Mouse (Mus musculus): ENCODE measurements around the gene Upb1. TPM values are rescaled to one million over a fixed set of nuclear protein-coding genes. Genes with fewer than 3 reads are reported as not detected.
A peak's percentile ranks its signal among the peaks of the same experiment; 100 is the strongest.

The Upb1 gene
- polyA plus RNA-seq, 1 experiment from 2014 or later = 0.21 TPM

DNA sequence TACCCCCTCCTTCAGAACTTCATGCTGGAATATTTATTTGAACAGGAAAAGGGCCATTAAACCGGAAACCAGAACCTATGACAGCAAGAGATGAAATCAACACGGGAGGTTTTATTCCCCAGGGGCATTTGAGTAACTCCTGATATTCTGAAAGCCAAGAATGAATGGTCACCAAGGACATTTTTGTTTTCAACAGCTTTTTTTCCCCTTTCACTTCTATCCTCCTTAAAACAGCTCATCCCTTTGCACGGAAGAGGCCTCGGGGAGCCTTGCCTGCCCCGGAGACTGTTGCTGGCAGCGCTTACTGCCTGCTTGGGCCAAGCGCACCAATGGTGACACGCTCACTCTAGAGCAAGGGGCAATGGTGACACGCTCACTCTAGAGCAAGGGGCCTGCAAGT, 76.1 kb downstream of the Upb1 start:
- no peak overlapping the region for H3K4me3 ChIP-seq (ENCODE audit: low read depth, low read length)
- no peaks in the 10 kb centered on the region for H3K36me3 ChIP-seq (ENCODE audit: control insufficient read depth, insufficient read depth, low read length)
- H3K9ac ChIP-seq (ENCODE audit: low read length) = no peak overlapping the region
- DNase-seq (ENCODE audit: low spot score) = no peak
- H3K27ac ChIP-seq (replicated peaks; ENCODE audit: low read depth, low read length) = no peak overlapping the region
- no peak for ATAC-seq (ENCODE audit: insufficient number of reproducible peaks, low FRiP score, low TSS enrichment, low read depth)
- WGBS = 86% methylated on average over 9 of the region's 9 CpGs
- no peak overlapping the region for H3K4me2 ChIP-seq (ENCODE audit: low read depth, severe bottlenecking)
- H3K4me1 ChIP-seq (ENCODE audit: control insufficient read depth, insufficient read depth, low read length) = no peaks in the 10 kb centered on the region
- H3K27me3 ChIP-seq (ENCODE audit: control insufficient read depth, insufficient read depth, low read length) = no peaks in the 10 kb centered on the region
- no peaks in the 10 kb centered on the region for H3K9me3 ChIP-seq (ENCODE audit: control insufficient read depth, low read length)

DNA sequence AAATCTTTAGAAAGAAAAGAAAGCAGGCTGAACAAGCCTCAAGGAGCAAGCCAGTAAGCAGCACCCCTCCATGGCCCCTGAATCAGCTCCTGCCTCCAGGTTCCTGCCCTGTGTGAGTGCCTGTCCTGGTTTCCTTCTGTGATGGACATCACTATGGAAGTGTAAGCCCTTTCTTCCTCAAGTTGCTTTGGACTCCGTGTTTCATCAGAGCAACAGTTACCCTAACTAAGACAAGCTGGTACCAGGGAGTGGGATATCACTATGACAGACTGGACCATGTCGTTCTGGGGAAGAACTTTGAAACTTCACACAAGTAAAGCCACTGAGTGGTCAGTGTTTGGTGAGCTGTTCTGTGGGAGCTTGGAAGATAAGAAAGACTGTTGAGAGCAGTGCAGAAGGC, 79.0 kb downstream of the Upb1 start:
- H3K9me3 ChIP-seq (ENCODE audit: control insufficient read depth, low read length) = no peaks in the 10 kb centered on the region
- ATAC-seq (ENCODE audit: insufficient number of reproducible peaks, low FRiP score, low TSS enrichment, low read depth) (no peak), DNase-seq (ENCODE audit: low spot score) (no peak)
- no peaks in the 10 kb centered on the region for H3K4me1 ChIP-seq (ENCODE audit: control insufficient read depth, insufficient read depth, low read length)
- H3K36me3 ChIP-seq (ENCODE audit: control insufficient read depth, insufficient read depth, low read length) = no peaks in the 10 kb centered on the region
- no peak overlapping the region for H3K4me3 ChIP-seq (ENCODE audit: low read depth, low read length)
- WGBS = 82% methylated on average over 2 of the region's 2 CpGs
- no peaks in the 10 kb centered on the region for H3K27me3 ChIP-seq (ENCODE audit: control insufficient read depth, insufficient read depth, low read length)
- no peak overlapping the region for H3K9ac ChIP-seq (ENCODE audit: low read length)
- H3K27ac ChIP-seq (replicated peaks; ENCODE audit: low read depth, low read length) = no peak overlapping the region
- no peak overlapping the region for H3K4me2 ChIP-seq (ENCODE audit: low read depth, severe bottlenecking)

DNA sequence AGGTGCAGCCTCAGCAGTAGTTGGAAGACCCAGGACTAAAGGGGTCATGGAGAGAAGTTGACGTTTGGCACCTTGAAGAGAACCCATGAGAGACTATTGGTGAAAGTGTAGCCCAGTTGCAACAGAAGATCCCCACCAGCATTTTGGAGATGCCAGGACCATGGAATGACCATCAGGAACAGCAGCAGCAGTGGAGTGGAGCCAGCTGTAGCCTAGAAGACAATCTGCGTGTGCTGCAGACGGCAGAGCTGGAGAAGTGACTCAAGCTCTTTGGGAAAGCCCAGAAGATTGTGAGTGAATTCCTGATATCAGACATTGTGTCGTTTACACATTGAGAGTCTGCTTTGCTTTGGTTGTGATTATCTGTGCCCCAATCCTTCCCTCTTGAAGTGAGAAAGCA, 80.8 kb downstream of the Upb1 start:
- Histone ChIP-seq H3K36me3 (ENCODE audit: control insufficient read depth, insufficient read depth, low read length) (no peaks in the 10 kb centered on the region), H3K4me2 (ENCODE audit: low read depth, severe bottlenecking) (no peak overlapping the region), H3K4me3 (ENCODE audit: low read depth, low read length) (no peak overlapping the region), H3K4me1 (ENCODE audit: control insufficient read depth, insufficient read depth, low read length) (no peaks in the 10 kb centered on the region), H3K27ac (replicated peaks; ENCODE audit: low read depth, low read length) (no peak overlapping the region), H3K9ac (ENCODE audit: low read length) (no peak overlapping the region), H3K9me3 (ENCODE audit: control insufficient read depth, low read length) (no peaks in the 10 kb centered on the region), H3K27me3 (ENCODE audit: control insufficient read depth, insufficient read depth, low read length) (no peaks in the 10 kb centered on the region)
- DNase-seq (ENCODE audit: low spot score) = no peak
- no peak for ATAC-seq (ENCODE audit: insufficient number of reproducible peaks, low FRiP score, low TSS enrichment, low read depth)
- 82% methylated on average over 4 of the region's 4 CpGs for WGBS

DNA sequence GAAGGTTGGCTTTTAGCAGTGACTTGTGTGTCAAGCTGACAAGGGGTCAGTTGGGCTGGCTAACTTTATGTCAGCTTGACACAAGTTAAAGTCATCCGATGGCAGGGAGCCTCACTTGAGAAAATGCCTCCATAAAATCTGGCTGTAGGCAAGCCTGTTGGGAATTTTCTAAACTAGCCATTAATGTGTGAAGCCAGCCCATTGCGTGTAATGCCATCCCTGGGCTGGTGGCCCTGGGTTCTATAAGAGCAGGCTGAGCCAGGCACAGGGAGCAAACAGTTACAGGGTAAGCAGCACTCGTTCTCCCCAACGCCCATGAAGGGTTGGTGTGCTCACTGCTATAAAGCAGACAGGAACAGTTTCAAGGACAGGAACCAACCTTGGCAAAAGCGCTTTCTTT, 81.4 kb downstream of the Upb1 start:
- 84% methylated on average over 5 of the region's 5 CpGs for WGBS
- Histone ChIP-seq H3K4me1 (ENCODE audit: control insufficient read depth, insufficient read depth, low read length) (no peaks in the 10 kb centered on the region), H3K9me3 (ENCODE audit: control insufficient read depth, low read length) (no peaks in the 10 kb centered on the region), H3K4me3 (ENCODE audit: low read depth, low read length) (no peak overlapping the region), H3K4me2 (ENCODE audit: low read depth, severe bottlenecking) (no peak overlapping the region), H3K27ac (replicated peaks; ENCODE audit: low read depth, low read length) (no peak overlapping the region), H3K27me3 (ENCODE audit: control insufficient read depth, insufficient read depth, low read length) (no peaks in the 10 kb centered on the region), H3K36me3 (ENCODE audit: control insufficient read depth, insufficient read depth, low read length) (no peaks in the 10 kb centered on the region), H3K9ac (ENCODE audit: low read length) (no peak overlapping the region)
- DNase-seq (ENCODE audit: low spot score) (no peak), ATAC-seq (ENCODE audit: insufficient number of reproducible peaks, low FRiP score, low TSS enrichment, low read depth) (no peak)

DNA sequence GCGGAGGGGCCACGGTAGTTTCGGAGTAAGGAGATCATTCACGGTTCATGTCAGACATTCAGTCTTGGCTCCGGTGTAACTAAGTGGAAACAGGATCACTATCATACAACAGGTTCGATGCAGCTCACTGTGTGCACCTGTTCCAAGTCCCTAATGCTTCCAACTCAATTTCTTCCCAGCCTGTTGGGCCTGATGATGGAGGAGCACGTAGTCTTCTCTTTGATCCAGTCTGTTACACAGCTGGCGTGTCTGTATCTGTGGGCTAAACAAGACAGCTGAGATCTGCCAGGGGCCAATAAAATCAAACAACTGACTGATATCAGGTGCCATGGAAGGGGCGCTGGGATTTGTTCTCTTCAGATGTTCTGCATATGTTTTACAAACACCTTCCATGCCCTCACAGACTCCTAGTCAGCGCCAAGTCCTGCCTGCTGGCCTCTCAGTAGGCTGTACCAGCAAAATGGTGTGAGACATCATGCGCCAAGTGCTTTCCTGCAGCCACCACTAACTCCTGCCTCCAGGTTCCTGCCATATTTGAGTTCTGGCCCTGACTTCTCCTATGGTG, 82.1 kb downstream of the Upb1 start:
- Histone ChIP-seq H3K9me3 (ENCODE audit: control insufficient read depth, low read length) (no peaks in the 10 kb centered on the region), H3K36me3 (ENCODE audit: control insufficient read depth, insufficient read depth, low read length) (no peaks in the 10 kb centered on the region), H3K4me2 (ENCODE audit: low read depth, severe bottlenecking) (no peak overlapping the region), H3K27me3 (ENCODE audit: control insufficient read depth, insufficient read depth, low read length) (no peaks in the 10 kb centered on the region), H3K9ac (ENCODE audit: low read length) (no peak overlapping the region), H3K27ac (replicated peaks; ENCODE audit: low read depth, low read length) (no peak overlapping the region), H3K4me1 (ENCODE audit: control insufficient read depth, insufficient read depth, low read length) (no peaks in the 10 kb centered on the region), H3K4me3 (ENCODE audit: low read depth, low read length) (no peak overlapping the region)
- no peak for DNase-seq (ENCODE audit: low spot score)
- 80% methylated on average over 11 of the region's 11 CpGs for WGBS
- ATAC-seq (ENCODE audit: insufficient number of reproducible peaks, low FRiP score, low TSS enrichment, low read depth) = no peak

DNA sequence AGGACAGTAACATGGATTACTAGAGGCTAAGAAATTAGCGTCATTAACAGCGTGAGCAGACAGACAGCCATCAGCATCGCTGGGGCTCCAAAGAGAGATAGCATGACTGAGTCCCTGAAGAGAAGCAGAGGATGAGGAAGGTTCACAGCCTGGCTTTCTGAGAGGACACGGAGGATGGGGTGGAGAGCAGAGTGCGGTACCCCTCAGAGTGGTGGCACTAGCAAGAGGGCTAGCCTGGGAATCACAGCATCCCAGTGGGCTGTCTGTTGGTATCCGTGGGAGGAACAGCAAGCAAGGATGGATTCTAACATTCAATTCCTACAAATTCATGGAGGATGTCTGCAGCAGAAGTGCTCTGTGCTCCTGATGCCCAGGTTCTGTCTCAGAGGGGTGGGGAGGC, 83.2 kb downstream of the Upb1 start:
- Histone ChIP-seq H3K4me2 (ENCODE audit: low read depth, severe bottlenecking) (no peak overlapping the region), H3K36me3 (ENCODE audit: control insufficient read depth, insufficient read depth, low read length) (no peaks in the 10 kb centered on the region), H3K27me3 (ENCODE audit: control insufficient read depth, insufficient read depth, low read length) (no peaks in the 10 kb centered on the region), H3K27ac (replicated peaks; ENCODE audit: low read depth, low read length) (no peak overlapping the region), H3K4me1 (ENCODE audit: control insufficient read depth, insufficient read depth, low read length) (no peaks in the 10 kb centered on the region), H3K9ac (ENCODE audit: low read length) (no peak overlapping the region), H3K4me3 (ENCODE audit: low read depth, low read length) (no peak overlapping the region), H3K9me3 (ENCODE audit: control insufficient read depth, low read length) (no peaks in the 10 kb centered on the region)
- WGBS = 89% methylated on average over 6 of the region's 6 CpGs
- ATAC-seq (ENCODE audit: insufficient number of reproducible peaks, low FRiP score, low TSS enrichment, low read depth) (no peak), DNase-seq (ENCODE audit: low spot score) (no peak)

DNA sequence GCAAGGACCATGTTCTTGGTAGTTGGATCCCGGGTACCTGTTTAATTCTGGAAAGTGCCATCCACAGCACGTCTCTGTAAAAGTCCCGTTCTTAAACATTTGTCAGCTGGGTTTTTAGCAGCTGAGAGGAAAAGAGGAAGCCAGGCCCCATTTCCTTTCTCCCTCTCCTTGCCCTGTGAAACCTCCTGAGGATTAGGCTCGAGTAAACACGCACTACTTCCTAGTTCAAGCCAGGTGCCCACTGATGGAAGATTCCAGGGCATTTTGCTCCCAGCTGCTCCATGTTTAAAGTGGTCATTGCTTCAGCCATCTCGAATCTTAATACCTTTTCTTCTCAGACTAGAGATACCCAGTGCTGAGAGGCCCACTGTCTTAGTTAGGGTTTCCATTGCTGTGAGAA, 83.9 kb downstream of the Upb1 start:
- ATAC-seq (ENCODE audit: insufficient number of reproducible peaks, low FRiP score, low TSS enrichment, low read depth) (no peak), DNase-seq (ENCODE audit: low spot score) (no peak)
- Histone ChIP-seq H3K27me3 (ENCODE audit: control insufficient read depth, insufficient read depth, low read length) (no peaks in the 10 kb centered on the region), H3K9me3 (ENCODE audit: control insufficient read depth, low read length) (no peaks in the 10 kb centered on the region), H3K36me3 (ENCODE audit: control insufficient read depth, insufficient read depth, low read length) (no peaks in the 10 kb centered on the region), H3K27ac (replicated peaks; ENCODE audit: low read depth, low read length) (no peak overlapping the region), H3K4me1 (ENCODE audit: control insufficient read depth, insufficient read depth, low read length) (no peaks in the 10 kb centered on the region), H3K9ac (ENCODE audit: low read length) (no peak overlapping the region), H3K4me3 (ENCODE audit: low read depth, low read length) (no peak overlapping the region), H3K4me2 (ENCODE audit: low read depth, severe bottlenecking) (no peak overlapping the region)
- WGBS = 73% methylated on average over 6 of the region's 6 CpGs

DNA sequence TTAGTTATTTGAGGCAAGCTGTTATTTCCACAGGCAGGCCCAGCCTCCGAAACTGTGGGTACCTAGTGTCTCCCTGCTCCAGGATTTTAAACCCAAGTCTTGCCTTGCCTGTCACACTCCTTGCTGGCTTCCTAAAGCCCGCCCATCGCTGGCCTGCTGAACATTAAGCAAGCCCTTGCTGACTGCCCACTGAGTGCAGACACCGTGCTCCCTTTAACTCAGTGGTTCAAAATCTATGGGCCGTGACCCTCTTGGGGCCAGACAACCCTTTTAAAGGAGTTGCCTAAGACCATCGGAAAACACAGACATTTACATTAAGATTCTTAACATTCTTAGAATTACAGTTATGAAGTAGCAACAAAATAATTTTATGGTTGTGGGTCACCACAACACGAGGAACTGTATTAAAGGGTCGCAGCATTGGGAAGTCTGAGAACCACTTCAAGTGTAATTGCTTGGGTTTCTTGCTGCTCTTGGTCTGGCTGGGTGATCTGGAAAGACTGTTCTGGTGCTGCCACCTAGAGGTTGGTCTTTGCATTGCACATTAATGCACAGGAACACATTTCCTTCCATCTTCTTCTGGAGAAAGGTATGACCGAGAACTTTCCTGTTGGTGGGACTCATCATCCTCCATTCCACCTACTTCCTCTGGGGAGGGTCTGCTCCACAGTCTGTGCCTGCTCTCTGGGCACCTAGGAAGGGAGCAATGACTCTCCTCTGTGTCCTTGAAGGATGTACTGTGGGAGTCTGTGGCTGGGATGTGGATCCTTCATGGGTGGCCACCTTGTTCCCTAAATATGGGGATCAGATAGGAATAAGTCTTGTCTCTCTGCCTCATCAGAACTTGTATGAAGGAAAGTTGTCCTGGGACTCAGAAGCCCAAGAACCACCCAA, 85.4 kb downstream of the Upb1 start:
- Histone ChIP-seq H3K27ac (replicated peaks; ENCODE audit: low read depth, low read length) (no peak overlapping the region), H3K4me2 (ENCODE audit: low read depth, severe bottlenecking) (no peak overlapping the region), H3K9me3 (ENCODE audit: control insufficient read depth, low read length) (no peaks in the 10 kb centered on the region), H3K27me3 (ENCODE audit: control insufficient read depth, insufficient read depth, low read length) (no peaks in the 10 kb centered on the region), H3K4me3 (ENCODE audit: low read depth, low read length) (no peak overlapping the region), H3K9ac (ENCODE audit: low read length) (no peak overlapping the region), H3K4me1 (ENCODE audit: control insufficient read depth, insufficient read depth, low read length) (no peaks in the 10 kb centered on the region), H3K36me3 (ENCODE audit: control insufficient read depth, insufficient read depth, low read length) (no peaks in the 10 kb centered on the region)
- peak; percentile 90 for DNase-seq (ENCODE audit: low spot score)
- no peak for ATAC-seq (ENCODE audit: insufficient number of reproducible peaks, low FRiP score, low TSS enrichment, low read depth)
- 61% methylated on average over 9 of the region's 9 CpGs for WGBS

Data from limb, embryonic 11.5 days (tissue).